Mouse (Mus musculus) kidney, adult 2 months (tissue): ENCODE results near the gene Vtn.

Experiments
- CTCF ChIP-seq: fragments of 200-500 bp; conservative IDR thresholded peaks from 2 replicates; pipeline ENCODE4 v1.5.1; 2011; ENCODE audit warnings: low read depth, mild to moderate bottlenecking, control low read depth, low read length, moderate library complexity, mixed read lengths; ENCODE audit not compliant: insufficient read depth, insufficient read length
- POLR2A ChIP-seq: fragments of 200-500 bp; IDR thresholded peaks from one replicate; pipeline ENCODE4 v1.6.1; 2011; ENCODE audit warnings: low read depth, low read length, control low read depth

DNA sequence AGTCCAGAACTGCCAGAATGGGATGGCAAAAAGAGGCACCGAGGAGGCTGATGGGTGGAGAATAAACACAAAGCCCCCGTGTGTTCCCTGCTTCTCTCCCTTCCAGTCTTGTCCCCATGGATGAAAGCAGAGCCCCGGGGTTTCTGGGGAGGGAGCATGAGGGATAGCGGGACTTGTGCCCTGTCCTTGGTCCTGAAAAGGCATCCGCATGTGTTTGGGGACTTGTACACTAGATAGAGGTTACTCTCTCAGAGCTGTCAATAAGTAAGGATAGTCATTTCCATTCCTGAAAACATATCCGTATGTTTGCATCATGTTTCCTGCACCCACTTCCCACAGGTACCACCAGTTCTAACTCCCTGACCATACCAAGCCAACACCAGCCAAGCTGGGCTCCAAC lies 3.0 kb upstream of the Vtn start:
- no peak for TF ChIP-seq POLR2A
- TF ChIP-seq CTCF: no peak
